Mouse (Mus musculus) E14TG2a.4 (cell line): ENCODE data around the gene Clpsl2.

Experiments
- CTCF ChIP-seq: conservative IDR thresholded peaks from 2 replicates; pipeline ENCODE4 v1.5.1; 2014; ENCODE audit warnings: low read length
- POU5F1 ChIP-seq: IDR thresholded peaks from 2 replicates; pipeline ENCODE4 v1.6.1; 2014; ENCODE audit warnings: low read length, borderline replicate concordance

- TF ChIP-seq CTCF (no peak), POU5F1 (no peak)
These were observed 8.6 kb downstream of the Clpsl2 start for GRCm38 (mm10) chr17:28557772-28558171.
